Mouse (Mus musculus) bone marrow, adult 2 months (tissue): ENCODE results near the gene Pde9a.

Experiments used
- CTCF ChIP-seq: fragments of 200-500 bp; IDR thresholded peaks from 2 replicates; pipeline ENCODE4 v1.5.1; 2011; ENCODE audit warnings: low read length, control low read depth; ENCODE audit not compliant: control insufficient read depth, insufficient read depth
- POLR2A ChIP-seq: fragments of 200-500 bp; IDR thresholded peaks from 2 replicates; pipeline ENCODE4 v1.6.1; 2011; ENCODE audit warnings: low read depth, mild to moderate bottlenecking, control low read depth, low read length, borderline replicate concordance; ENCODE audit not compliant: control insufficient read depth

- TF ChIP-seq CTCF (no peak), POLR2A (no peak)
Measured at GRCm38 (mm10) chr17:31503936-31504335, 117.9 kb downstream of the Pde9a start.
